Comparison of ENCODE assay signal across 13 mouse cellular contexts in genomic region chr7:130649257-130649656, GRCm38 (mm10).
DNase-seq lines count a peak whose midpoint lies in the region; ATAC-seq and TF ChIP-seq lines count a peak whose summit lies in the region.
"Had no signal": no experiment of that assay in that cellular context is flagged by ENCODE, and none has a peak within 500 bp of the region (broad histone marks: within the 10 kb centered on the region; RNA-seq: fewer than 3 reads in every experiment).

No protein-coding gene starts in this region.

- H3K36me3 ChIP-seq in kidney, adult 2 months (ENCODE audit: control insufficient read depth, insufficient read depth, low read length), result no peaks in the 10 kb centered on the region
- H3K36me3 ChIP-seq in kidney, embryonic 16.5 days (ENCODE audit: insufficient read depth, low read length), result no peaks in the 10 kb centered on the region
- no peaks in the 10 kb centered on the region for H3K36me3 ChIP-seq in heart, embryonic 10.5 days
- H3K36me3 ChIP-seq: liver, embryonic 13.5 days had no signal

- WGBS in kidney, adult 2 months, result 26% methylated on average over 7 of the region's 7 CpGs
- 24% methylated on average over 7 of the region's 7 CpGs for whole genome bisulfite sequencing in kidney, embryonic 16.5 days
- WGBS in heart, embryonic 10.5 days, result 42% methylated on average over 7 of the region's 7 CpGs

- no peak overlapping the region for H3K4me2 ChIP-seq in kidney, embryonic 16.5 days (replicated peaks; ENCODE audit: low read depth, low read length)
- H3K4me2 ChIP-seq: liver, embryonic 13.5 days had no signal

- H3K27ac ChIP-seq in kidney, adult 2 months (ENCODE audit: insufficient read depth, low read depth, low read length), result no peak overlapping the region
- no peak overlapping the region for H3K27ac ChIP-seq in kidney, embryonic 16.5 days (ENCODE audit: low read length)
- H3K27ac ChIP-seq in heart, embryonic 10.5 days, result peak overlapping the region; percentile 98
- no peak overlapping the region for H3K27ac ChIP-seq in left cerebral cortex, adult 2 months
- H3K27ac ChIP-seq: liver, embryonic 13.5 days had no signal

- peak; percentile 73 for DNase-seq in kidney, adult 2 months
- peak; percentile 54 for DNase-seq in adipocyte (ENCODE audit: low spot score)
- DNase-seq in heart, embryonic 10.5 days (ENCODE audit: low spot score), result no peak
- peak; percentile 39 for DNase-seq in retina, embryonic 14.5 days (ENCODE audit: low spot score)
- DNase-seq in urinary bladder, adult 2 months (ENCODE audit: low spot score), result no peak
- DNase-seq in left cerebral cortex, adult 2 months (ENCODE audit: extremely low spot score in 1 of 2, low spot score in 2 of 2), result no peak
- DNase-seq: adrenal gland, adult 8-10 months; cerebellum, postnatal 14 days; liver, embryonic 13.5 days; right cerebral cortex, adult 18-20 months; thymus, postnatal 25 days had no signal

- H3K4me1 ChIP-seq in kidney, adult 2 months (ENCODE audit: control insufficient read depth, insufficient read depth, low read length), result peaks cover 48% of the 10 kb centered on the region
- peaks cover 42% of the 10 kb centered on the region for H3K4me1 ChIP-seq in kidney, embryonic 16.5 days (ENCODE audit: insufficient read depth, low read length)
- peaks cover 67% of the 10 kb centered on the region for H3K4me1 ChIP-seq in heart, embryonic 10.5 days

- no peaks in the 10 kb centered on the region for H3K27me3 ChIP-seq in kidney, adult 2 months (replicated peaks; ENCODE audit: control insufficient read depth, insufficient read depth, low read length)
- H3K27me3 ChIP-seq in kidney, embryonic 16.5 days (ENCODE audit: insufficient read depth, low read length), result no peaks in the 10 kb centered on the region
- H3K27me3 ChIP-seq in heart, embryonic 10.5 days (ENCODE audit: insufficient read depth, poor library complexity, severe bottlenecking), result no peaks in the 10 kb centered on the region

- no peaks in the 10 kb centered on the region for H3K9me3 ChIP-seq in kidney, embryonic 16.5 days (ENCODE audit: low read length)
- no peaks in the 10 kb centered on the region for H3K9me3 ChIP-seq in heart, embryonic 10.5 days
- H3K9me3 ChIP-seq: liver, embryonic 13.5 days had no signal

- intact Hi-C loops in left cerebral cortex, adult 2 months (cut with DNase I), result loop anchor here (5.0 kb wide), 1 partner anchor 102 kb away; no protein-coding TSS in a partner anchor

- no peak for ATAC-seq in kidney, embryonic 16.5 days (ENCODE audit: low FRiP score, low TSS enrichment)
- no peak for ATAC-seq in activated CD4-positive, CD25-positive, alpha-beta regulatory T cell, adult 4 months

- no peak overlapping the region for H3K9ac ChIP-seq in kidney, embryonic 16.5 days (replicated peaks; ENCODE audit: low read length)
- H3K9ac ChIP-seq: liver, embryonic 13.5 days had no signal

- no peak for TF ChIP-seq POLR2A in kidney, adult 2 months (IDR thresholded peaks at IDR 0.05; ENCODE audit: low read depth, low read length)

- TF ChIP-seq CTCF in kidney, adult 2 months (conservative IDR thresholded peaks at IDR 0.05; ENCODE audit: insufficient read depth, insufficient read length, low read depth, low read length), result no peak
- no peak for TF ChIP-seq CTCF in left cerebral cortex, adult 2 months (IDR thresholded peaks at IDR 0.05)

- no peak overlapping the region for H3K4me3 ChIP-seq in kidney, adult 2 months (ENCODE audit: insufficient read depth, low read depth, low read length)
- no peak overlapping the region for H3K4me3 ChIP-seq in kidney, embryonic 16.5 days (ENCODE audit: low read length)
- H3K4me3 ChIP-seq in heart, embryonic 10.5 days, result no peak overlapping the region
- no peak overlapping the region for H3K4me3 ChIP-seq in left cerebral cortex, adult 2 months
- H3K4me3 ChIP-seq: liver, embryonic 13.5 days had no signal

Comparison
In these comparisons a context has a peak if more than half of its experiments do, and no peak if none do; other contexts are left out.
1. DNase-seq: peak in kidney, adult 2 months (single experiment), adipocyte (single experiment) and retina, embryonic 14.5 days (single experiment); none in heart, embryonic 10.5 days (single experiment), urinary bladder, adult 2 months (single experiment) and left cerebral cortex, adult 2 months (0 of 2).